Mouse (Mus musculus) embryonic facial prominence, embryonic 11.5 days (tissue): ENCODE data around the gene Kif23. TPM values are rescaled to one million over a fixed set of nuclear protein-coding genes. Genes with fewer than 3 reads are reported as not detected.

Experiments used
- ATAC-seq: fragments of 200-750 bp; cut with Nextera tagmentation; replicated peaks from 2 replicates; pipeline ENCODE4 v1.8.0; 2017; ENCODE audit warnings: low read depth; ENCODE audit not compliant: insufficient number of reproducible peaks, low FRiP score, low TSS enrichment
- DNase-seq: peaks from one replicate; pipeline ENCODE4 v3.0.0-alpha.2; 2015; ENCODE audit warnings: low spot score
- H3K27ac ChIP-seq: fragments of 300-500 bp; sonication (generic); replicated peaks from 2 replicates; pipeline ENCODE4 v1.5.1; 2014; ENCODE audit warnings: mild to moderate bottlenecking, low read depth, low read length, control low read depth
- H3K27me3 ChIP-seq: fragments of 300-500 bp; sonication (generic); 2 replicates; pipeline ENCODE4 v1.6.1; 2014; ENCODE audit warnings: mild to moderate bottlenecking, low read length, moderate library complexity, mixed read lengths; ENCODE audit not compliant: control insufficient read depth, insufficient read depth
- H3K36me3 ChIP-seq: fragments of 300-500 bp; sonication (generic); replicated peaks from 2 replicates; pipeline ENCODE4 v1.6.1; 2014; ENCODE audit warnings: low read depth, mild to moderate bottlenecking, low read length, moderate library complexity, mixed read lengths; ENCODE audit not compliant: control insufficient read depth, insufficient read depth
- H3K4me1 ChIP-seq: fragments of 300-500 bp; sonication (generic); 2 replicates; pipeline ENCODE4 v1.6.1; 2014; ENCODE audit warnings: low read length, mixed read lengths; ENCODE audit not compliant: control insufficient read depth, insufficient read depth
- H3K4me2 ChIP-seq: fragments of 300-500 bp; sonication (generic); 2 replicates; pipeline ENCODE4 v1.6.1; 2014; ENCODE audit warnings: low read depth, mild to moderate bottlenecking, control low read depth, low read length, moderate library complexity
- H3K4me3 ChIP-seq: fragments of 300-500 bp; sonication (generic); 2 replicates; pipeline ENCODE4 v1.5.1; 2014; ENCODE audit warnings: low read depth, low read length, control low read depth
- H3K9ac ChIP-seq: fragments of 300-500 bp; sonication (generic); replicated peaks from 2 replicates; pipeline ENCODE4 v1.6.1; 2014; ENCODE audit warnings: mild to moderate bottlenecking, control low read depth, low read length
- H3K9me3 ChIP-seq: fragments of 300-500 bp; sonication (generic); replicated peaks from 2 replicates; pipeline ENCODE4 v1.6.1; 2016; ENCODE audit warnings: mild to moderate bottlenecking, low read length, inconsistent platforms, mixed read lengths; ENCODE audit not compliant: control insufficient read depth
- WGBS: fragments of 180-500 bp; shearing (Covaris S2); extraction: QIAGEN DNeasy Blood & Tissue Kit; methylation state at CpG from one replicate; pipeline ENCODE4 v1.1.7; 2014; 5-methylcytosine and 5-hydroxymethylcytosine counted together
- polyA plus RNA-seq: library from polyadenylated mRNA; unstranded; fragments of >200 nt; fragmentation: Nextera tagmentation; extraction: Ambion mirVana; gene quantifications from 2 replicates; pipeline ENCODE4 v1.2.1, GENCODE M21; 2014

Gene Kif23
- polyA plus RNA-seq, 1 experiment from 2014 or later: 127 TPM

GRCm38 (mm10) chr9:61960753-61961152, 14.2 kb upstream of the Kif23 start:
- H3K9me3 ChIP-seq: no peaks in the 10 kb centered on the region
- H3K4me1 ChIP-seq: no peaks in the 10 kb centered on the region
- no peak overlapping the region for H3K27ac ChIP-seq
- H3K9ac ChIP-seq: no peak overlapping the region
- H3K27me3 ChIP-seq: no peaks in the 10 kb centered on the region
- no peak overlapping the region for H3K4me3 ChIP-seq
- WGBS: 61% methylated on average over 5 of the region's 5 CpGs
- H3K36me3 ChIP-seq: no peaks in the 10 kb centered on the region
- ATAC-seq (no peak), DNase-seq (no peak)
- no peak overlapping the region for H3K4me2 ChIP-seq

- H3K4me1 ChIP-seq: no peaks in the 10 kb centered on the region
These were observed 13.5 kb upstream of the Kif23 start for GRCm38 (mm10) chr9:61959921-61960569.

GRCm38 (mm10) chr9:61954707-61955106, 8.1 kb upstream of the Kif23 start:
- ATAC-seq: no peak
- H3K4me3 ChIP-seq: no peak overlapping the region
- no peak overlapping the region for H3K9ac ChIP-seq
- no peaks in the 10 kb centered on the region for H3K9me3 ChIP-seq
- no peaks in the 10 kb centered on the region for H3K27me3 ChIP-seq
- H3K4me1 ChIP-seq: no peaks in the 10 kb centered on the region
- no peak overlapping the region for H3K27ac ChIP-seq
- H3K4me2 ChIP-seq: no peak overlapping the region
- DNase-seq: no peak
- no peaks in the 10 kb centered on the region for H3K36me3 ChIP-seq

More at GRCm38 (mm10) chr9:61959921-61960569, 13.5 kb upstream of the Kif23 start:
- Histone ChIP-seq H3K36me3 (no peaks in the 10 kb centered on the region), H3K27me3 (no peaks in the 10 kb centered on the region), H3K27ac (no peak overlapping the region), H3K4me3 (no peak overlapping the region), H3K9me3 (no peaks in the 10 kb centered on the region), H3K9ac (no peak overlapping the region), H3K4me2 (no peak overlapping the region)
- 92% methylated on average over 1 of the region's 1 CpGs for WGBS
- DNase-seq (no peak), ATAC-seq (no peak)

GRCm38 (mm10) chr9:61952241-61952640, 5.7 kb upstream of the Kif23 start:
- Histone ChIP-seq H3K4me1 (no peaks in the 10 kb centered on the region), H3K9me3 (no peaks in the 10 kb centered on the region), H3K9ac (no peak overlapping the region), H3K27ac (no peak overlapping the region), H3K4me3 (no peak overlapping the region), H3K4me2 (no peak overlapping the region), H3K36me3 (no peaks in the 10 kb centered on the region), H3K27me3 (no peaks in the 10 kb centered on the region)
- 31% methylated on average over 7 of the region's 7 CpGs for WGBS
- ATAC-seq: no peak
- DNase-seq: no peak

GRCm38 (mm10) chr9:61947402-61948346, 1.1 kb upstream of the Kif23 start:
- ATAC-seq (peak; percentile 78), DNase-seq (peak; percentile 95)
- no peaks in the 10 kb centered on the region for H3K4me1 ChIP-seq
- H3K9me3 ChIP-seq: no peaks in the 10 kb centered on the region
- peak overlapping the region; percentile 67 for H3K4me3 ChIP-seq
- no peaks in the 10 kb centered on the region for H3K27me3 ChIP-seq
- H3K9ac ChIP-seq: peak overlapping the region; percentile 26
- no peak overlapping the region for H3K27ac ChIP-seq
- peak overlapping the region; percentile 60 for H3K4me2 ChIP-seq
- H3K36me3 ChIP-seq: no peaks in the 10 kb centered on the region
- WGBS: 7% methylated on average over 24 of the region's 24 CpGs

- Histone ChIP-seq H3K4me3 (peak overlapping the region; percentile 67), H3K27me3 (no peaks in the 10 kb centered on the region), H3K36me3 (peaks cover 1% of the 10 kb centered on the region), H3K9ac (peak overlapping the region; percentile 70), H3K4me2 (peak overlapping the region; percentile 64), H3K9me3 (no peaks in the 10 kb centered on the region), H3K4me1 (no peaks in the 10 kb centered on the region), H3K27ac (peak overlapping the region; percentile 72)
- ATAC-seq (peak; percentile 89), DNase-seq (peak; percentile 61)
- under 1% methylated on average over 37 of the region's 38 CpGs for WGBS
These were observed 482 bp downstream of the Kif23 start for GRCm38 (mm10) chr9:61945973-61946611.

GRCm38 (mm10) chr9:61941054-61941453, 5.5 kb downstream of the Kif23 start:
- no peaks in the 10 kb centered on the region for H3K27me3 ChIP-seq
- H3K4me3 ChIP-seq: no peak overlapping the region
- H3K4me1 ChIP-seq: no peaks in the 10 kb centered on the region
- H3K9ac ChIP-seq: no peak overlapping the region
- WGBS: 91% methylated on average over 3 of the region's 3 CpGs
- peaks cover 9% of the 10 kb centered on the region for H3K36me3 ChIP-seq
- no peak for ATAC-seq
- no peak overlapping the region for H3K27ac ChIP-seq
- H3K9me3 ChIP-seq: no peaks in the 10 kb centered on the region
- H3K4me2 ChIP-seq: no peak overlapping the region
- DNase-seq: no peak
